Mouse (Mus musculus): ENCODE measurements around the gene Gm45785. TPM values are rescaled to one million over a fixed set of nuclear protein-coding genes. Genes with fewer than 3 reads are reported as not detected.

Gm45785 gene
- polyA plus RNA-seq, 1 experiment from 2014 or later, result not detected

DNA sequence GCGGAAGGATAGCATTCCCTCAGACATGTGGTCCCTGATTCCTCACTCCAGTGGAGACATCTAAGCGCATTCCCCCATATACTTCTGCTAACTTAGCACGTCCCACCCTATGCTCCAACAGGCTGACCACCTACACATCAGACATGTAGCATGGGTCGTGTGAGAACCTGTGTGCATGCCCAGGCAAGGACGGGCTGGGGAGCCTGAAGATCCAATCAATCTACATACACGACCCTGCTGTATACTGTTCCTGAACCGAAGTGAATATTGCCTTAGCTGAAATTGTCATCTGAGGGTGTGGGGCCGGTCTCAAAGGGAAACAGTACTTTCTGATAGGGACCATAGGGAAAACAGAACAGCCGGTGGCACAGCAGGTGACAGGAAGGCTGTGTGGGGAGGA is 950 bp downstream of the Gm45785 start:
- H3K9me3 ChIP-seq (ENCODE audit: control insufficient read depth), result no peaks in the 10 kb centered on the region
- H3K9ac ChIP-seq (ENCODE audit: low read depth, low read length), result peak overlapping the region; percentile 87
- H3K36me3 ChIP-seq (ENCODE audit: control insufficient read depth, insufficient read depth), result peaks cover 42% of the 10 kb centered on the region
- H3K4me2 ChIP-seq (replicated peaks; ENCODE audit: low read depth), result peak overlapping the region; percentile 92
- ATAC-seq, result no peak
- 0 out of 2 replicates have a peak overlapping the region, but pooled peaks have one; percentile 98 for H3K27ac ChIP-seq (ENCODE audit: low read depth, low read length)
- H3K4me3 ChIP-seq (ENCODE audit: low read depth, low read length), result peak overlapping the region; percentile 80
- H3K4me1 ChIP-seq (replicated peaks; ENCODE audit: control insufficient read depth, insufficient read depth, low read length), result 0 out of 2 replicates have a peak, but pooled peaks cover 8% of the 10 kb centered on the region
- H3K27me3 ChIP-seq (replicated peaks; ENCODE audit: control insufficient read depth, insufficient read depth, low read length), result no peaks in the 10 kb centered on the region
- no peak for TF ChIP-seq CTCF (IDR thresholded peaks at IDR 0.05; ENCODE audit: low read depth)
- 72% methylated on average over 9 of the region's 9 CpGs for WGBS

DNA sequence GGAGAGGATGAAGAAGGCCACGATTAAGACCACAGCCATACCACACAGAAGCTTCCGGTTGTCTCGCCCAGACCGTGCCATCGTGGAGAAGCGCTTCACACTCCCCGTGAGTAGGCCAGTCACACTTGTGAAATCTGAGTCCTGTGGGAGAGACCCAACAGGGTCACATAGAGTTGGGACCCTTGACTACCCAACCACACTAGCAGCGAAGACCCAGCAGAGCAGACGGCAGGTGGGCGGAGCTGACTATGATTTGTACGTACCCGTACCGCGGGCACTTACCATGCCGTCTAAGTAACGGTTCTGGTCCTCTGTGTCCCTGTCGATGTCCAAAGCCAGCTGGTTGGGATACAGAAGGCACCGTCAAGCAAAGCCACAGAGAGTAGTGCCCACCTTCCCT is 1.6 kb downstream of the Gm45785 start:
- WGBS, result 90% methylated on average over 18 of the region's 18 CpGs
- H3K36me3 ChIP-seq (ENCODE audit: control insufficient read depth, insufficient read depth), result peaks cover 38% of the 10 kb centered on the region
- no peaks in the 10 kb centered on the region for H3K9me3 ChIP-seq (ENCODE audit: control insufficient read depth)
- H3K4me3 ChIP-seq (ENCODE audit: low read depth, low read length), result no peak overlapping the region
- H3K9ac ChIP-seq (ENCODE audit: low read depth, low read length), result no peak overlapping the region
- 0 out of 2 replicates have a peak, but pooled peaks cover 8% of the 10 kb centered on the region for H3K4me1 ChIP-seq (replicated peaks; ENCODE audit: control insufficient read depth, insufficient read depth, low read length)
- no peak for TF ChIP-seq CTCF (IDR thresholded peaks at IDR 0.05; ENCODE audit: low read depth)
- no peak for ATAC-seq
- no peaks in the 10 kb centered on the region for H3K27me3 ChIP-seq (replicated peaks; ENCODE audit: control insufficient read depth, insufficient read depth, low read length)
- H3K4me2 ChIP-seq (replicated peaks; ENCODE audit: low read depth), result no peak overlapping the region
- H3K27ac ChIP-seq (ENCODE audit: low read depth, low read length), result no peak overlapping the region

DNA sequence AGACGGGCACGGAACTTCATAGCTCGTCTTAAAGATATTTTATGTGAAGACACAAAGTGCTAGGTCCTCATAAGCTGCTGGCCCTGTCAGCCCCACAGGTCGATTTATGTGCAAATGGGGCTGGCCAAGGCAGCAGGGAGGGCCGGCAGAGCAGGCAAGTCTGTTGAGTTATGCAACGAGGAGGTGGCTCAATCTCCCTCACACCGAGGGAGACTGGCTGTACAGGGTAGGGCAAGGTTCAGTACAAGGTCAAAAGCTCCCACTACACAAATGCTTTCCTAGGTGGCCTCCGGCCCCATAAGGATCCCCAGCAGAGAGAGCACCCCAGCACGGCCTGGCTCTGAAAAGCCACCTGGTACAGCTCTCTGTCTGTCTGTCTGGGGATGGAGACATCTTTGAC is 2.7 kb downstream of the Gm45785 start:
- WGBS, result 75% methylated on average over 9 of the region's 9 CpGs
- Histone ChIP-seq H3K36me3 (ENCODE audit: control insufficient read depth, insufficient read depth) (peaks cover 34% of the 10 kb centered on the region), H3K4me3 (ENCODE audit: low read depth, low read length) (no peak overlapping the region), H3K27me3 (replicated peaks; ENCODE audit: control insufficient read depth, insufficient read depth, low read length) (no peaks in the 10 kb centered on the region), H3K27ac (ENCODE audit: low read depth, low read length) (no peak overlapping the region), H3K4me2 (replicated peaks; ENCODE audit: low read depth) (no peak overlapping the region), H3K9me3 (ENCODE audit: control insufficient read depth) (no peaks in the 10 kb centered on the region), H3K4me1 (replicated peaks; ENCODE audit: control insufficient read depth, insufficient read depth, low read length) (0 out of 2 replicates have a peak, but pooled peaks cover 8% of the 10 kb centered on the region), H3K9ac (ENCODE audit: low read depth, low read length) (no peak overlapping the region)
- no peak for ATAC-seq
- TF ChIP-seq CTCF (IDR thresholded peaks at IDR 0.05; ENCODE audit: low read depth), result no peak

GRCm38 (mm10) chr7:140851916-140852315 is 4.2 kb downstream of the Gm45785 start:
- Histone ChIP-seq H3K36me3 (ENCODE audit: control insufficient read depth, insufficient read depth) (peaks cover 34% of the 10 kb centered on the region), H3K27ac (ENCODE audit: low read depth, low read length) (no peak overlapping the region), H3K4me2 (replicated peaks; ENCODE audit: low read depth) (no peak overlapping the region), H3K9ac (ENCODE audit: low read depth, low read length) (no peak overlapping the region), H3K9me3 (ENCODE audit: control insufficient read depth) (no peaks in the 10 kb centered on the region), H3K27me3 (replicated peaks; ENCODE audit: control insufficient read depth, insufficient read depth, low read length) (no peaks in the 10 kb centered on the region), H3K4me1 (replicated peaks; ENCODE audit: control insufficient read depth, insufficient read depth, low read length) (0 out of 2 replicates have a peak, but pooled peaks cover 4% of the 10 kb centered on the region), H3K4me3 (ENCODE audit: low read depth, low read length) (no peak overlapping the region)
- 90% methylated on average over 4 of the region's 4 CpGs for WGBS
- TF ChIP-seq CTCF (IDR thresholded peaks at IDR 0.05; ENCODE audit: low read depth), result no peak
- no peak for ATAC-seq

GRCm38 (mm10) chr7:140848591-140848990 is 7.5 kb downstream of the Gm45785 start:
- no peak for ATAC-seq
- 89% methylated on average over 10 of the region's 10 CpGs for WGBS

DNA sequence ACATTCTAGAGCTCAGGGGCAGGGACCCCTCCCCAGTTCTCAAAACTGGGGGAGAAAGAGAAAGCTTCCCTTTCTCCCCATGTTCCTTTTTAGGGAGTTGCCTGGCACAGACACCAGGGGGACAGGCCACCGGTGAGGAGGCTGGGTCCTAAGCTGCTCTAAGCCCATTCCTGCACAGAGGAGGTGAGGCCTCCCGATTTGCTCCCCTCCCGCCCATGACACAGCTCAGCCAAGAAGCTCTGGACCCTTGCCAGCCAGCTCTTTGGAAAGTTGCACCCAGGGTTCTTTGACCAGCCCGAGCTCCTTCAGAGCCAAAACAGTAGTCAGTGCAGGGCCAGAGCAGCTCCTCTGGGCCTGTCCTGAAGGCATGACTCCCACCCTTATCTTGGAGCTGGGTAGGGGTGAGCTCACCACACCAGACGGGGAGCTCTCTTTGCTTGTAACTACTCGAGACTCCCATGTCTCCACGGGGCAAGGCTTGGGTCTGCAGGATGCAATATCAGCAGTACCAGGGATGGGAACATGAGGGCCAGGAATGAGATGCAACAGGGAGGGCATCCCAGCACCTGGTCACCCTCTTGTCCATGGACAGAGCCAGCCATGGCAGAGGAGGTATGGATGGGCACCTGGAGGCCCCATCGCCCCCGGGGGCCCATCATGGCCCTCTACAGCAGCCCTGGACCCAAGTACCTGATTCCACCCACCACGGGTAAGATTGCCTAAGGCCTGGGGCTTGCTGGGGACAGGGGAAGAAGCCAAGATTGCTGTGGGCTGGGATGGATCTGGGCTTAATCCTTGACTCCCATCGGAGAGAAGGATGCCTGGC is 8.2 kb downstream of the Gm45785 start, which contains the start of gene Odf3:
TSS of gene Odf3 (plus strand) at position 51 of the 826 bp plus-strand sequence.
- 58% methylated on average over 11 of the region's 11 CpGs for WGBS

More at GRCm38 (mm10) chr7:140848591-140848990, 7.5 kb downstream of the Gm45785 start:
- H3K4me3 ChIP-seq (ENCODE audit: low read depth, low read length), result no peak overlapping the region
- no peak overlapping the region for H3K4me2 ChIP-seq (replicated peaks; ENCODE audit: low read depth)
- no peaks in the 10 kb centered on the region; the same call in 1 of the 2 replicates for H3K27me3 ChIP-seq (replicated peaks; ENCODE audit: control insufficient read depth, insufficient read depth, low read length)
- no peaks in the 10 kb centered on the region for H3K9me3 ChIP-seq (ENCODE audit: control insufficient read depth)
- no peak for TF ChIP-seq CTCF (IDR thresholded peaks at IDR 0.05; ENCODE audit: low read depth)
- no peak overlapping the region for H3K27ac ChIP-seq (ENCODE audit: low read depth, low read length)
- no peaks in the 10 kb centered on the region for H3K4me1 ChIP-seq (replicated peaks; ENCODE audit: control insufficient read depth, insufficient read depth, low read length)
- no peak overlapping the region for H3K9ac ChIP-seq (ENCODE audit: low read depth, low read length)
- peaks cover 23% of the 10 kb centered on the region for H3K36me3 ChIP-seq (ENCODE audit: control insufficient read depth, insufficient read depth)

More for the DNA sequence above, 8.2 kb downstream of the Gm45785 start, which contains the start of gene Odf3:
- no peak within 1 kb of the TSS for H3K9ac ChIP-seq (ENCODE audit: low read depth, low read length)
- TF ChIP-seq CTCF (IDR thresholded peaks at IDR 0.05; ENCODE audit: low read depth), result no peak
- ATAC-seq, result no peak
- no peak within 1 kb of the TSS for H3K27ac ChIP-seq (ENCODE audit: low read depth, low read length)
- no peak within 1 kb of the TSS for H3K4me3 ChIP-seq (ENCODE audit: low read depth, low read length)
- H3K4me1 ChIP-seq (replicated peaks; ENCODE audit: control insufficient read depth, insufficient read depth, low read length), result no peaks in the 10 kb centered on the region
- H3K4me2 ChIP-seq (replicated peaks; ENCODE audit: low read depth), result no peak within 1 kb of the TSS
- peaks cover 17% of the 10 kb centered on the region for H3K36me3 ChIP-seq (ENCODE audit: control insufficient read depth, insufficient read depth)
- H3K27me3 ChIP-seq (replicated peaks; ENCODE audit: control insufficient read depth, insufficient read depth, low read length), result no peaks in the 10 kb centered on the region; the same call in 1 of the 2 replicates
- no peaks in the 10 kb centered on the region for H3K9me3 ChIP-seq (ENCODE audit: control insufficient read depth)
